Mouse (Mus musculus) macrophage (primary cell): Measurements from ENCODE around the gene Mark2. TPM values are rescaled to one million over a fixed set of nuclear protein-coding genes. Genes with fewer than 3 reads are reported as not detected.
A peak's percentile ranks its signal among the peaks of the same experiment; 100 is the strongest.

Experiments
- H3K27ac ChIP-seq: fragments of 350-480 bp; formaldehyde crosslinking; 2 replicates; pipeline ENCODE4 v1.9.0; 2021
- H3K36me3 ChIP-seq: fragments of 350-480 bp; formaldehyde crosslinking; 2 replicates; pipeline ENCODE4 v1.9.0; 2021; ENCODE audit errors: inconsistent target
- H3K4me3 ChIP-seq: fragments of 350-480 bp; formaldehyde crosslinking; 2 replicates; pipeline ENCODE4 v1.9.0; 2021; ENCODE audit errors: inconsistent target
- H3K79me2 ChIP-seq: fragments of 350-480 bp; formaldehyde crosslinking; 2 replicates; pipeline ENCODE4 v1.9.0; 2021; ENCODE audit errors: inconsistent target
- WGBS: methylation state at CpG from one replicate; pipeline ENCODE4 v1.1.7; 2026; ENCODE audit warnings: inconsistent platforms; ENCODE audit not compliant: missing documents; 5-methylcytosine and 5-hydroxymethylcytosine counted together
- polyA plus RNA-seq: library from polyadenylated mRNA; stranded (reverse); fragments of 250-400 nt; gene quantifications from 3 replicates; pipeline ENCODE4 v1.2.4, GENCODE M21; 2018; ENCODE audit warnings: inconsistent platforms

Gene Mark2
- polyA plus RNA-seq, 1 experiment from 2014 or later = 40.1 TPM

GRCm38 (mm10) chr19:7273486-7273885 is 68.2 kb downstream of the Mark2 start:
- H3K36me3 ChIP-seq = peaks cover 19% of the 10 kb centered on the region
- H3K27ac ChIP-seq = no peak overlapping the region
- no peak overlapping the region for H3K4me3 ChIP-seq
- 100% methylated on average over 4 of the region's 4 CpGs for WGBS
- no peaks in the 10 kb centered on the region for H3K79me2 ChIP-seq

GRCm38 (mm10) chr19:7269290-7270044 is 72.2 kb downstream of the Mark2 start:
- Histone ChIP-seq H3K4me3 (no peak overlapping the region), H3K27ac (no peak overlapping the region), H3K36me3 (no peaks in the 10 kb centered on the region), H3K79me2 (no peaks in the 10 kb centered on the region)
- WGBS = 38% methylated on average over 9 of the region's 11 CpGs

- under 1% methylated on average over 30 of the region's 30 CpGs for WGBS
- Histone ChIP-seq H3K79me2 (no peaks in the 10 kb centered on the region), H3K27ac (no peak overlapping the region), H3K36me3 (no peaks in the 10 kb centered on the region), H3K4me3 (no peak overlapping the region; the same call in 1 of the 2 replicates)
Measured at GRCm38 (mm10) chr19:7268722-7269090, 73.0 kb downstream of the Mark2 start.

- Histone ChIP-seq H3K79me2 (no peaks in the 10 kb centered on the region), H3K4me3 (peak overlapping the region; percentile 12; the same call in 1 of the 2 replicates), H3K27ac (no peak overlapping the region), H3K36me3 (no peaks in the 10 kb centered on the region)
- whole genome bisulfite sequencing = under 1% methylated on average over 86 of the region's 97 CpGs
Measured at GRCm38 (mm10) chr19:7267781-7268721, 73.6 kb downstream of the Mark2 start.

- Histone ChIP-seq H3K4me3 (peak within 1 kb of the TSS; percentile 12; the same call in 1 of the 2 replicates), H3K36me3 (no peaks in the 10 kb centered on the region), H3K79me2 (no peaks in the 10 kb centered on the region), H3K27ac (no peak within 1 kb of the TSS)
- WGBS = 3% methylated on average over 24 of the region's 28 CpGs
Measured at GRCm38 (mm10) chr19:7267091-7267741, 74.4 kb downstream of the Mark2 start, which contains the start of gene Rcor2. Gene Rcor2, plus strand, starts transcription at chr19:7267325.

- Histone ChIP-seq H3K36me3 (no peaks in the 10 kb centered on the region), H3K27ac (no peak overlapping the region), H3K4me3 (no peak overlapping the region), H3K79me2 (no peaks in the 10 kb centered on the region)
- WGBS = 58% methylated on average over 4 of the region's 4 CpGs
Measured at GRCm38 (mm10) chr19:7266421-7266831, 75.2 kb downstream of the Mark2 start.

- Histone ChIP-seq H3K27ac (no peak overlapping the region), H3K79me2 (no peaks in the 10 kb centered on the region), H3K4me3 (no peak overlapping the region), H3K36me3 (no peaks in the 10 kb centered on the region)
- WGBS = 74% methylated on average over 14 of the region's 14 CpGs
Measured at GRCm38 (mm10) chr19:7265478-7266191, 76.0 kb downstream of the Mark2 start.

- H3K27ac ChIP-seq = no peak overlapping the region
- H3K36me3 ChIP-seq = no peaks in the 10 kb centered on the region
- WGBS = 76% methylated on average over 6 of the region's 6 CpGs
- no peak overlapping the region for H3K4me3 ChIP-seq
- no peaks in the 10 kb centered on the region for H3K79me2 ChIP-seq
Measured at GRCm38 (mm10) chr19:7264766-7265331, 76.8 kb downstream of the Mark2 start.

- Histone ChIP-seq H3K36me3 (no peaks in the 10 kb centered on the region), H3K79me2 (no peaks in the 10 kb centered on the region), H3K27ac (no peak overlapping the region), H3K4me3 (no peak overlapping the region)
- WGBS = 26% methylated on average over 9 of the region's 9 CpGs
Measured at GRCm38 (mm10) chr19:7264088-7264765, 77.4 kb downstream of the Mark2 start.

- Histone ChIP-seq H3K4me3 (no peak overlapping the region), H3K36me3 (no peaks in the 10 kb centered on the region), H3K27ac (no peak overlapping the region), H3K79me2 (no peaks in the 10 kb centered on the region)
- 90% methylated on average over 1 of the region's 1 CpGs for WGBS
Measured at GRCm38 (mm10) chr19:7262592-7262991, 79.1 kb downstream of the Mark2 start.

- Histone ChIP-seq H3K4me3 (no peak overlapping the region), H3K36me3 (no peaks in the 10 kb centered on the region), H3K27ac (no peak overlapping the region), H3K79me2 (no peaks in the 10 kb centered on the region)
- WGBS = 100% methylated on average over 3 of the region's 3 CpGs
Measured at GRCm38 (mm10) chr19:7261964-7262363, 79.7 kb downstream of the Mark2 start.

GRCm38 (mm10) chr19:7261476-7261875 is 80.2 kb downstream of the Mark2 start:
- H3K27ac ChIP-seq = no peak overlapping the region
- WGBS = 100% methylated on average over 1 of the region's 1 CpGs
- H3K4me3 ChIP-seq = no peak overlapping the region
- no peaks in the 10 kb centered on the region for H3K79me2 ChIP-seq
- H3K36me3 ChIP-seq = no peaks in the 10 kb centered on the region

GRCm38 (mm10) chr19:7257881-7258280 is 83.8 kb downstream of the Mark2 start:
- no peaks in the 10 kb centered on the region for H3K79me2 ChIP-seq
- no peak overlapping the region for H3K27ac ChIP-seq
- H3K36me3 ChIP-seq = no peaks in the 10 kb centered on the region
- WGBS = 90% methylated on average over 5 of the region's 5 CpGs
- H3K4me3 ChIP-seq = no peak overlapping the region
